Mouse (Mus musculus): ENCODE data around the gene Clspn. TPM values are rescaled to one million over a fixed set of nuclear protein-coding genes. Genes with fewer than 3 reads are reported as not detected.
"Not testable (repeated sequence)": the region's sequence is repeated elsewhere in the genome, so short reads cannot be mapped to it uniquely, and the experiment has no call there.

The Clspn gene
- polyA plus RNA-seq, 1 experiment from 2014 or later = 23.6 TPM

DNA sequence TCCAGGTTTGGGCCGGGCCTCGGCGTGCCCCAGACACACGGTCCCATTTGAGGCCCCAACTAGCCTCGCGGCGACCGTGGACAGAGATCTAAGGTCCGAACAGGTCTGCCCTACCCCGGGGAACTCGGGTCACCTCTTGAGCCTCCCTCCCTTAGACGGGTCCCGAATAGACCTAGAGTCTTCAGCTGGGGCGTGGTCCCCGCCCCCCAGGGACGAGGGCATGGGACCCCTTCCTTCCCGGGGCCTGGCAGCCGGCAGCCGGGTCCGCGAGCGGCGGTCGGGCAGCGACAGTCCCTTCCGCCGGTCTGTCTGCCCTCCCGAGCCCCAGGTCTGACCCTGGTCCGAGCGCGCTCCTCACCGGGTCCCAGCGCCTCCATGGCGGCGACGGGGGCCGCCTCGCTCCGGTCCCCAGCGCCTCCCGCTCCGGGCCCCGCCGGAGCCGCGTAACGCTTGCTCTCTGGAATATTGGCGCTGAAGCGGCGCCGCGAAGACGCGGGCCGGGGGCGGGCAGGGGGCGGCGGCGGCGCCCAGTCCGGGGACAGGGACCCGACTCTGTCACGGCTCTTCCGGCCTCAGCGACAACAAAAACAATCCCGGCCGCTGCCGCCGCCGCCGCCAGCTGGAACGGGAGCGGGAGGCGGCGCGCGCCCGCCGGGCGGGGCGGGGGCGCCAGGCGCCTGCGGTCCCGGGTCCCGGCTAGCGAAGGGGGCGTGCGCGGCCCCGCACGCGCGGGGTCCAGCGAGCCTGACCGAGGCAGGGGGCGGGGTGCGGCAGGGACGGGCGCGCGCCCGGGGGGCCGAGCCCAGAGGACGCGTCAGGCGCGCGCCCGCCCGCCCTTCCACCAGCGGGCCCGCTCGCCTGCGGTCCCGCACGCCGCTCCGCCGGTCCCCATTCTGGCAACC, 23.7 kb upstream of the Clspn start, which contains the start of gene Ago4:
Gene Ago4, minus strand, starts transcription at position 646 of the 902 bp plus-strand sequence.
- Histone ChIP-seq H3K36me3 (ENCODE audit: control insufficient read depth, insufficient read depth, low read length) (no peaks in the 10 kb centered on the region), H3K4me3 (replicated peaks; ENCODE audit: low read length) (peak within 1 kb of the TSS; percentile 76), H3K9me3 (replicated peaks; ENCODE audit: control insufficient read depth, low read length) (no peaks in the 10 kb centered on the region), H3K4me2 (ENCODE audit: low read depth, low read length) (peak within 1 kb of the TSS; percentile 91), H3K4me1 (ENCODE audit: control insufficient read depth, insufficient read depth, low read length) (no peaks in the 10 kb centered on the region), H3K27ac (ENCODE audit: low read length) (no peak within 1 kb of the TSS), H3K27me3 (ENCODE audit: control insufficient read depth, insufficient read depth, low read length) (no peaks in the 10 kb centered on the region), H3K9ac (ENCODE audit: low read length) (peak within 1 kb of the TSS; percentile 91)
- WGBS = under 1% methylated on average over 91 of the region's 120 CpGs
- ATAC-seq (ENCODE audit: insufficient read depth, low FRiP score) = peak; percentile 84

GRCm38 (mm10) chr4:126533729-126534070, 23.0 kb upstream of the Clspn start:
- no peak; the same call in 1 of the 2 replicates for ATAC-seq (ENCODE audit: insufficient read depth, low FRiP score)

DNA sequence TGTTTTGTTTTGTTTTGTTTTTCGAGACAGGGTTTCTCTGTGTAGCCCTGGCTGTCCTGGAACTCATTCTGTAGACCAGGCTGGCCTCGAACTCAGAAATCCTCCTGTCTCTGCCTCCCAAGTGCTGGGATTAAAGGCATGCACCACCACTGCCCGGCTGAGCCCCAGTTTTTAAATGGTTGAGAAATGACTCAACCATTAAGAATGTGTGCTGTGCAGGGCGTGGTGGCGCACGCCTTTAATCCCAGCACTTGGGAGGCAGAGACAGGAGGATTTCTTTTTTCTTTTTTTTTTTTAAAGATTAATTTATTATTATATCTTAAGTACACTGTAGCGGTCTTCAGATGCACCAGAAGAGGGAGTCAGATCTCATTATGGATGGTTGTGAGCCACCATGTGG, 21.1 kb upstream of the Clspn start:
- H3K9ac ChIP-seq (ENCODE audit: low read length); H3K4me3 ChIP-seq (replicated peaks; ENCODE audit: low read length); ATAC-seq (ENCODE audit: insufficient read depth, low FRiP score); H3K36me3 ChIP-seq (ENCODE audit: control insufficient read depth, insufficient read depth, low read length); H3K4me2 ChIP-seq (ENCODE audit: low read depth, low read length); H3K9me3 ChIP-seq (replicated peaks; ENCODE audit: control insufficient read depth, low read length); H3K27me3 ChIP-seq (ENCODE audit: control insufficient read depth, insufficient read depth, low read length); H3K27ac ChIP-seq (ENCODE audit: low read length); H3K4me1 ChIP-seq (ENCODE audit: control insufficient read depth, insufficient read depth, low read length): not testable (repeated sequence)
- 94% methylated on average over 7 of the region's 7 CpGs for WGBS

More at GRCm38 (mm10) chr4:126533729-126534070, 23.0 kb upstream of the Clspn start:
- Histone ChIP-seq H3K27ac (ENCODE audit: low read length) (no peak overlapping the region), H3K4me1 (ENCODE audit: control insufficient read depth, insufficient read depth, low read length) (no peaks in the 10 kb centered on the region), H3K4me3 (replicated peaks; ENCODE audit: low read length) (peak overlapping the region; percentile 76), H3K9ac (ENCODE audit: low read length) (peak overlapping the region; percentile 91), H3K36me3 (ENCODE audit: control insufficient read depth, insufficient read depth, low read length) (no peaks in the 10 kb centered on the region), H3K4me2 (ENCODE audit: low read depth, low read length) (peak overlapping the region; percentile 91), H3K27me3 (ENCODE audit: control insufficient read depth, insufficient read depth, low read length) (no peaks in the 10 kb centered on the region), H3K9me3 (replicated peaks; ENCODE audit: control insufficient read depth, low read length) (no peaks in the 10 kb centered on the region)
- WGBS = 8% methylated on average over 7 of the region's 7 CpGs

DNA sequence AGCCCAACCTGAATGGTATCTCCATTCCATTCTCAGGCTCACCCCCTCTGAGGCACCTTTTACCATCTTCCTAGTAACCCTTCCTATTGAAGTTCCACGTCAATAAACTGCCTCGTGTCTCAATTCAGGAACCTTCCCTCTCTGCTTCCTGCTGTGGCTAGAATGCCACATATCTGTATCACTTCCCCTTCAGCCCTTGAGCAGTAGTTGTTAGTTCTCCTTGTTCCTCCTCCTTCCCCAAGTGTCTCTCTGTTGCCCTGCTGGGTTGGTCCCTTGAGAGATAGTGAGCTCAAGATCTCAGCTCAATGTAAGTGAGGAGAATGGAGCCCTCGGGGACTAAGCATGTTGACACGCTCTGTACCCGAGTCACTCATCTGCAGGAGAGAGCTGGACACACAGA, 19.9 kb upstream of the Clspn start:
- no peaks in the 10 kb centered on the region for H3K36me3 ChIP-seq (ENCODE audit: control insufficient read depth, insufficient read depth, low read length)
- H3K4me2 ChIP-seq (ENCODE audit: low read depth, low read length) = no peak overlapping the region
- 72% methylated on average over 5 of the region's 5 CpGs for WGBS
- no peak overlapping the region for H3K4me3 ChIP-seq (replicated peaks; ENCODE audit: low read length)
- no peaks in the 10 kb centered on the region for H3K27me3 ChIP-seq (ENCODE audit: control insufficient read depth, insufficient read depth, low read length)
- H3K27ac ChIP-seq (ENCODE audit: low read length) = no peak overlapping the region
- no peaks in the 10 kb centered on the region for H3K4me1 ChIP-seq (ENCODE audit: control insufficient read depth, insufficient read depth, low read length)
- H3K9ac ChIP-seq (ENCODE audit: low read length) = no peak overlapping the region
- H3K9me3 ChIP-seq (replicated peaks; ENCODE audit: control insufficient read depth, low read length) = no peaks in the 10 kb centered on the region
- ATAC-seq (ENCODE audit: insufficient read depth, low FRiP score) = no peak

- H3K4me1 ChIP-seq (ENCODE audit: control insufficient read depth, insufficient read depth, low read length) = no peaks in the 10 kb centered on the region
- no peak overlapping the region for H3K4me3 ChIP-seq (replicated peaks; ENCODE audit: low read length)
- H3K36me3 ChIP-seq (ENCODE audit: control insufficient read depth, insufficient read depth, low read length) = no peaks in the 10 kb centered on the region
- no peak overlapping the region for H3K4me2 ChIP-seq (ENCODE audit: low read depth, low read length)
- no peaks in the 10 kb centered on the region for H3K27me3 ChIP-seq (ENCODE audit: control insufficient read depth, insufficient read depth, low read length)
- H3K9me3 ChIP-seq (replicated peaks; ENCODE audit: control insufficient read depth, low read length) = no peaks in the 10 kb centered on the region
- 73% methylated on average over 3 of the region's 3 CpGs for WGBS
- H3K27ac ChIP-seq (ENCODE audit: low read length) = no peak overlapping the region
- no peak overlapping the region for H3K9ac ChIP-seq (ENCODE audit: low read length)
- no peak for ATAC-seq (ENCODE audit: insufficient read depth, low FRiP score)
Measured at GRCm38 (mm10) chr4:126540487-126541071, 16.2 kb upstream of the Clspn start.

DNA sequence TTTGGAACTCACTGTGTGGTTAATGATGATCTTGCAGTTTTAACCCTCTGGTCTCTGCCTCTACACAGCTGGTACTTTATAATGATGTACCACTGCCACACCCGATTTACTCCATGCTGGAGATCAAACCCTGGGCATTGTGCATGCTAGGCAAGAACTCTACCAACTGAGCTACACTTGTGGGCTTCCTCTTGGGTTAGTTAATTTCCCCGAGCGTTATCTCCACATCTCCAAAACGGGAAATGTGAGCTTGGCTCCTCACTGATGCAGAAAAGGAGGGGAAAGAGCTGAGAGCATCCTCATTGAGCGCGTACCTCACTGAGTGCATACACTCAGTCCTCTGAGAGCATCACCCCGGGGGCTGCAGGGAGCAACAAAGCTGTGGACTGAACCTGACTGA, 13.9 kb upstream of the Clspn start:
- no peaks in the 10 kb centered on the region for H3K27me3 ChIP-seq (ENCODE audit: control insufficient read depth, insufficient read depth, low read length)
- 60% methylated on average over 7 of the region's 7 CpGs for WGBS
- no peak overlapping the region for H3K4me3 ChIP-seq (replicated peaks; ENCODE audit: low read length)
- ATAC-seq (ENCODE audit: insufficient read depth, low FRiP score) = no peak
- peaks cover 5% of the 10 kb centered on the region; the same call in 1 of the 2 replicates for H3K9me3 ChIP-seq (replicated peaks; ENCODE audit: control insufficient read depth, low read length)
- no peaks in the 10 kb centered on the region for H3K4me1 ChIP-seq (ENCODE audit: control insufficient read depth, insufficient read depth, low read length)
- H3K4me2 ChIP-seq (ENCODE audit: low read depth, low read length) = no peak overlapping the region
- no peaks in the 10 kb centered on the region for H3K36me3 ChIP-seq (ENCODE audit: control insufficient read depth, insufficient read depth, low read length)
- H3K27ac ChIP-seq (ENCODE audit: low read length) = no peak overlapping the region
- H3K9ac ChIP-seq (ENCODE audit: low read length) = no peak overlapping the region

GRCm38 (mm10) chr4:126545016-126545415, 11.7 kb upstream of the Clspn start:
- Histone ChIP-seq H3K27ac (ENCODE audit: low read length) (no peak overlapping the region), H3K9ac (ENCODE audit: low read length) (no peak overlapping the region), H3K4me1 (ENCODE audit: control insufficient read depth, insufficient read depth, low read length) (no peaks in the 10 kb centered on the region), H3K4me3 (replicated peaks; ENCODE audit: low read length) (no peak overlapping the region), H3K4me2 (ENCODE audit: low read depth, low read length) (no peak overlapping the region), H3K9me3 (replicated peaks; ENCODE audit: control insufficient read depth, low read length) (peaks cover 5% of the 10 kb centered on the region; the same call in 1 of the 2 replicates), H3K36me3 (ENCODE audit: control insufficient read depth, insufficient read depth, low read length) (no peaks in the 10 kb centered on the region), H3K27me3 (ENCODE audit: control insufficient read depth, insufficient read depth, low read length) (no peaks in the 10 kb centered on the region)
- no peak for ATAC-seq (ENCODE audit: insufficient read depth, low FRiP score)
- 74% methylated on average over 1 of the region's 1 CpGs for WGBS

GRCm38 (mm10) chr4:126545703-126546102, 11.0 kb upstream of the Clspn start:
- 68% methylated on average over 7 of the region's 7 CpGs for WGBS
- H3K9me3 ChIP-seq (replicated peaks; ENCODE audit: control insufficient read depth, low read length) = peaks cover 5% of the 10 kb centered on the region; the same call in 1 of the 2 replicates

DNA sequence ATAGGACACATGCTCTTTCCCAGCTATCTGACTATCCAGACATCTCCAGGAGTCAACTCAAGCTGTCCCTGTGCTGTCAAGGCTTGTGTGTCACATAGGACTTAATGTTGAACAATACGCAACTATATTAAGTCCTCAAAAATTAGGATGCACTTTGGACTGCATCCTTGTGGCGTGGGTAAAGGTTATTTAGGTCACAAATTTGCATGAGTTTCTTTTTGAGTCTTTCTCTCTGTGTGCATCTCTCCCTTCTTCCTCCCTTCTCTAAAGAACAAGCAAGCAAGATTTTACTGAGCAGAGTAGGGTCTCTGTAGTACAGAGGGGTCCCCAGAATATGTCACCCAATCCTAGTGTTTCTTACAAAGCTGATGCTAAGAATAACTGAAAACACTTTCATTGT, 10.6 kb upstream of the Clspn start:
- Histone ChIP-seq H3K4me3 (replicated peaks; ENCODE audit: low read length) (no peak overlapping the region), H3K9me3 (replicated peaks; ENCODE audit: control insufficient read depth, low read length) (peaks cover 5% of the 10 kb centered on the region; the same call in 1 of the 2 replicates), H3K4me1 (ENCODE audit: control insufficient read depth, insufficient read depth, low read length) (no peaks in the 10 kb centered on the region), H3K27ac (ENCODE audit: low read length) (no peak overlapping the region), H3K4me2 (ENCODE audit: low read depth, low read length) (no peak overlapping the region), H3K36me3 (ENCODE audit: control insufficient read depth, insufficient read depth, low read length) (no peaks in the 10 kb centered on the region), H3K27me3 (ENCODE audit: control insufficient read depth, insufficient read depth, low read length) (no peaks in the 10 kb centered on the region), H3K9ac (ENCODE audit: low read length) (no peak overlapping the region)
- WGBS = 81% methylated on average over 2 of the region's 2 CpGs
- ATAC-seq (ENCODE audit: insufficient read depth, low FRiP score) = no peak

More at GRCm38 (mm10) chr4:126545703-126546102, 11.0 kb upstream of the Clspn start:
- Histone ChIP-seq H3K4me3 (replicated peaks; ENCODE audit: low read length) (no peak overlapping the region), H3K4me2 (ENCODE audit: low read depth, low read length) (no peak overlapping the region), H3K27ac (ENCODE audit: low read length) (no peak overlapping the region), H3K9ac (ENCODE audit: low read length) (no peak overlapping the region), H3K27me3 (ENCODE audit: control insufficient read depth, insufficient read depth, low read length) (no peaks in the 10 kb centered on the region), H3K4me1 (ENCODE audit: control insufficient read depth, insufficient read depth, low read length) (no peaks in the 10 kb centered on the region), H3K36me3 (ENCODE audit: control insufficient read depth, insufficient read depth, low read length) (no peaks in the 10 kb centered on the region)
- no peak for ATAC-seq (ENCODE audit: insufficient read depth, low FRiP score)

All from stomach, embryonic 16.5 days (tissue).